Mouse (Mus musculus) liver, embryonic 13.5 days (tissue): ENCODE measurements at regions not wholly inside any gene's neighbourhood (a gene's known extent, or its start where the extent isn't known, plus 50 kb on each side); places are given as distances from the start of the nearest gene placed in this dataset.

Experiments used
- ATAC-seq: fragments of 200-750 bp; cut with Nextera tagmentation; 2 replicates; pipeline ENCODE4 v1.8.0; 2017; ENCODE audit warnings: low read depth, mild to moderate bottlenecking, moderate number of reproducible peaks, moderate library complexity
- DNase-seq: peaks from one replicate; pipeline ENCODE4 v3.0.0; 2022
- H3K27ac ChIP-seq: fragments of 300-500 bp; sonication (generic); 2 replicates; pipeline ENCODE4 v1.5.1; 2015; ENCODE audit warnings: moderate library complexity, mild to moderate bottlenecking, inconsistent platforms
- H3K27me3 ChIP-seq: fragments of 300-500 bp; sonication (generic); 2 replicates; pipeline ENCODE4 v1.6.1; 2015; ENCODE audit warnings: mild to moderate bottlenecking, inconsistent platforms
- H3K36me3 ChIP-seq: fragments of 300-500 bp; sonication (generic); 2 replicates; pipeline ENCODE4 v1.6.1; 2015; ENCODE audit warnings: mild to moderate bottlenecking, inconsistent platforms
- H3K4me1 ChIP-seq: fragments of 300-500 bp; sonication (generic); replicated peaks from 2 replicates; pipeline ENCODE4 v1.6.1; 2015; ENCODE audit warnings: inconsistent platforms
- H3K4me2 ChIP-seq: fragments of 300-500 bp; sonication (generic); 2 replicates; pipeline ENCODE4 v1.6.1; 2015; ENCODE audit warnings: inconsistent platforms, mild to moderate bottlenecking, moderate library complexity
- H3K4me3 ChIP-seq: fragments of 300-500 bp; sonication (generic); replicated peaks from 2 replicates; pipeline ENCODE4 v1.5.1; 2015; ENCODE audit warnings: mild to moderate bottlenecking, inconsistent platforms
- H3K9ac ChIP-seq: fragments of 300-500 bp; sonication (generic); 2 replicates; pipeline ENCODE4 v1.6.1; 2015; ENCODE audit warnings: mild to moderate bottlenecking, inconsistent platforms
- H3K9me3 ChIP-seq: fragments of 300-500 bp; sonication (generic); replicated peaks from 2 replicates; pipeline ENCODE4 v1.6.1; 2016; ENCODE audit warnings: inconsistent platforms
- WGBS: fragments of 180-500 bp; shearing (Covaris S2); methylation state at CpG from one replicate; pipeline ENCODE4 v1.1.7; 2015; ENCODE audit not compliant: insufficient replicate concordance; 5-methylcytosine and 5-hydroxymethylcytosine counted together

DNA sequence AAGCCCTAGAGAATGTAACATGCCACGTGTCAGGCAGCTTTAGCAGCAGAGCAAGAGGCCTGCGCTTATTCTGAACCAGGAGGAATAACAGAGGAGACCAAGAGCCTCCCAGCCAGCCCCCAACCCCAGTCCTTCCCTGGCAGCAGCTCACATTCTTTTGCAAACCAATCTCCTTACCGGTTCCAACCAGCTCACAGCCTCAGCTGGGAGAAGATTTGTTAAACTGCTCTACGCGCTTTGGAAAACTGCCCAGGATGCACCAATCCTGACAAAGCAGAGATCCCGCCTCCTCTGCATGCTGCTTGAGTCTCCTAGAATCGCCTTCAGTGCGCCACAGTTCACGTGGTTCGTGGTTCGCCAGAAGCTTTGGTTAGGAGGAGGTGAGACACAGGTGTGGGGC, 51.8 kb downstream of the Gm9376 start:
- no peak for ATAC-seq

DNA sequence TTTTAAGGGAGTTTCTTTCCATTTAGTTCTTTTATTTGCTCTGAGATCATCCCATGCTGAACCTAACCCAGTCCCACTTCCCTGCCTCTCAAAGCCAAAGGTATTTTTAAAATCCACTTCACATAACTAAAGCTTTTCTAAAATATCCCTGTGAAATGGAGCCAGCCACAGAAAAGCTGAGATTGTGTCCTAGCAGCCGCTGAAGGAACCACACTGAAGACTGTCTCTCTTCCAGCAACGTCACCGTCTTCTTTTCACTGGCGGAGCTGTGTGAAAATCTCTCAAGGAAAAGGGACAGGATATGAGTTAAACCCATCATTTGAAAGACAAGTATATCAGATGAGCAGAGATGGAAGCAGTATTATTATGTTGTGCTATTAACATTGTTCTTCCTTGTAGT, 53.3 kb downstream of the Gm9376 start:
- no peak overlapping the region for H3K4me3 ChIP-seq
- H3K4me1 ChIP-seq, result no peaks in the 10 kb centered on the region
- peaks cover 41% of the 10 kb centered on the region for H3K27me3 ChIP-seq
- DNase-seq (no peak), ATAC-seq (no peak)
- H3K4me2 ChIP-seq, result no peak overlapping the region
- no peaks in the 10 kb centered on the region for H3K36me3 ChIP-seq
- no peak overlapping the region for H3K9ac ChIP-seq
- H3K27ac ChIP-seq, result no peak overlapping the region
- no peaks in the 10 kb centered on the region for H3K9me3 ChIP-seq
- WGBS, result 76% methylated on average over 4 of the region's 4 CpGs

More for the DNA sequence above, 51.8 kb downstream of the Gm9376 start:
- Histone ChIP-seq H3K4me1 (no peaks in the 10 kb centered on the region), H3K36me3 (no peaks in the 10 kb centered on the region), H3K4me2 (no peak overlapping the region), H3K4me3 (no peak overlapping the region), H3K27me3 (peaks cover 36% of the 10 kb centered on the region), H3K9ac (no peak overlapping the region), H3K9me3 (no peaks in the 10 kb centered on the region), H3K27ac (no peak overlapping the region)
- WGBS, result 47% methylated on average over 11 of the region's 11 CpGs
- DNase-seq, result no peak

DNA sequence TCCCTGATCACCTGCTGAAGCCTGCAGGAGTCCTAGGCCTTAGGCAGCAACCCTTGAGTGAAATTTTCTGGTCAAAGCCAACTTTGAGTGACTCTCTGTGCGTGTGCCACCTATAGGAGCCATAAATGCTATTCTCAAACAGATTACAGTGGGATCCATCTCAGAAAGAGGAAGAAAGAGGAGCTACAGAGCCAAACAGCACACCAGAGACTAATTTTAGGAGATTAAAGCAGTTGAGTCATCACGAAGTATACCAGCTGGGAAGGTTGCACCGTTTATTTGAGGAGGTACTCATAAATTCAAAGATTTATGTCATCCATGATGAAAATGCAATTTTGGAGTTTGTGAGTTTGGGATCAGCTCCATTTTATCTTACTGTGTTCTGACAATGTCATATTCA, 54.3 kb downstream of the Gm9376 start:
- Histone ChIP-seq H3K4me1 (no peaks in the 10 kb centered on the region), H3K27me3 (peaks cover 41% of the 10 kb centered on the region), H3K4me3 (no peak overlapping the region), H3K9me3 (no peaks in the 10 kb centered on the region), H3K9ac (no peak overlapping the region), H3K4me2 (no peak overlapping the region), H3K36me3 (no peaks in the 10 kb centered on the region), H3K27ac (no peak overlapping the region)
- ATAC-seq (no peak), DNase-seq (no peak)
- WGBS, result 34% methylated on average over 3 of the region's 3 CpGs

GRCm38 (mm10) chr14:118322003-118322821, 55.5 kb downstream of the Gm9376 start:
- Histone ChIP-seq H3K4me3 (no peak overlapping the region), H3K27me3 (peaks cover 41% of the 10 kb centered on the region), H3K9ac (no peak overlapping the region), H3K4me1 (no peaks in the 10 kb centered on the region), H3K9me3 (no peaks in the 10 kb centered on the region), H3K4me2 (0 out of 2 replicates have a peak overlapping the region, but pooled peaks have one; percentile 17), H3K27ac (no peak overlapping the region), H3K36me3 (no peaks in the 10 kb centered on the region)
- 17% methylated on average over 26 of the region's 26 CpGs for WGBS
- ATAC-seq (no peak), DNase-seq (no peak)

GRCm38 (mm10) chr14:118322865-118323264, 56.1 kb downstream of the Gm9376 start:
- H3K4me1 ChIP-seq, result no peaks in the 10 kb centered on the region
- H3K36me3 ChIP-seq, result no peaks in the 10 kb centered on the region
- ATAC-seq (no peak), DNase-seq (no peak)
- H3K9ac ChIP-seq, result no peak overlapping the region
- no peaks in the 10 kb centered on the region for H3K9me3 ChIP-seq
- 15% methylated on average over 11 of the region's 11 CpGs for WGBS
- peaks cover 41% of the 10 kb centered on the region for H3K27me3 ChIP-seq
- H3K27ac ChIP-seq, result no peak overlapping the region
- no peak overlapping the region for H3K4me3 ChIP-seq
- H3K4me2 ChIP-seq, result 0 out of 2 replicates have a peak overlapping the region, but pooled peaks have one; percentile 17

DNA sequence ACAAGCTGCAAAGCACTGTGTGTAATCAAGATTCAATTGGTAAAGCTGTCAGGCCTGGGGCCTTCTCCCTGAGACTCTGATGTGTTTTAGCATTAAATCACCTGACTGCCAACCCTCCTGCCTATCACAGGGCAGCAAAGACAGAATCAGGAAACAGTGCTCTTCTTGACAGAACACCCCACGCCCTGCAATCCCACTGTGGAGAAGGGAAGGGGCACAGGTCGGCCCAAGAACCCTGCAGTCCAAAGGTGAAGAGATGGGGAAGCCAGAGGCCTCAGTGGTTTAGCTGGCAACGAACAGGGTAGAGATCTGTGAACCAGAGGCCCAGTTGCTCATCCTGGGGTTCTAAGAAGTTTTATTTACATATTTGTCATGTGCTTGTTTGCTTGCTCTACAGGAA, 71.3 kb downstream of the Gm9376 start:
- H3K4me3 ChIP-seq, result no peak overlapping the region
- no peaks in the 10 kb centered on the region for H3K9me3 ChIP-seq
- no peak overlapping the region for H3K27ac ChIP-seq
- no peaks in the 10 kb centered on the region for H3K4me1 ChIP-seq
- H3K4me2 ChIP-seq, result no peak overlapping the region
- no peak for DNase-seq
- no peak for ATAC-seq
- no peak overlapping the region for H3K9ac ChIP-seq
- H3K27me3 ChIP-seq, result no peaks in the 10 kb centered on the region
- 49% methylated on average over 3 of the region's 3 CpGs for WGBS
- no peaks in the 10 kb centered on the region for H3K36me3 ChIP-seq

DNA sequence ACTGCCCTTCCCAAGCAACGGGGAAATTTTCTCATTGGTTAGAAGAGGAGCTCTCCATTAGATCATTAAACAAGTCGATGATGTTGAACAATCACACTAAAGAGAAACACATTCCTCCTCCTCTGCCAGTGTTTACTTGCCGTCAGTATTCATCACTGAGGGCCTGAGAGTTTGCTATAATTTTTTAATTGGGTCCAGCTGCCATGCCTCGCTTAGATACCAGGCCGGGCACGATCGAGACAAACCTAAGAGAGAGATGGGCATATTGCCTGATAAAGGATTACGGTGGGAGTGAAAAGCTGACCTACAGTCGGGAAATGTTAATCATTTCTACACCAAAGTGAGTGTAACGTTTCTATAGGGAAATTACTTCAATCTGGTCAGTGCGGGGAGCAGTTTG, 96.2 kb downstream of the Gm9376 start:
- DNase-seq, result no peak
- Histone ChIP-seq H3K27ac (no peak overlapping the region), H3K4me1 (no peaks in the 10 kb centered on the region), H3K27me3 (no peaks in the 10 kb centered on the region), H3K4me2 (no peak overlapping the region), H3K4me3 (no peak overlapping the region), H3K36me3 (no peaks in the 10 kb centered on the region), H3K9me3 (no peaks in the 10 kb centered on the region), H3K9ac (no peak overlapping the region)
- WGBS, result 69% methylated on average over 11 of the region's 11 CpGs
- no peak for ATAC-seq

DNA sequence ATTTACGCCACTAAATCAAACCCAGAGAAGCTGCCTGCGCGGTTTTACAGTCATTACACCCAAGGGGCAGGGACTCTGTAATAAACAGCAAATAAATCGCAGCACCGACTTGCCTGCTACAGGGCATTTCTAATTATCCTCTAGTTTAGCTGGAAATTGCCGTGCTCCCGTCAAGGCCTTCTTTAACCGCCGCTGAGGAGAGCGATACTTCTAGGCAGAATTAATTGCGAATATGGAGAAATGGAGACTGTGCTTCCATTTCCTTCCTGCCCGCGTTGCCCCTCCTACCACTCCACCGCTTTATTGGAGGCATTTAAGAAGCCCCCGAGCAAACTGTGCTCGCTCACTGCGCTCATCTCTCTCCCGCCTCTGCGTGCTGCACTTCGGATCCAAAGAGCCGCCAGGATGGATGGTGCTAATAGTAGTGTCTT, 96.6 kb downstream of the Gm9376 start:
- no peaks in the 10 kb centered on the region for H3K4me1 ChIP-seq
- H3K4me3 ChIP-seq, result no peak overlapping the region
- ATAC-seq, result no peak
- DNase-seq, result no peak
- WGBS, result 73% methylated on average over 21 of the region's 21 CpGs
- no peak overlapping the region for H3K9ac ChIP-seq
- no peaks in the 10 kb centered on the region for H3K9me3 ChIP-seq
- H3K36me3 ChIP-seq, result no peaks in the 10 kb centered on the region
- H3K4me2 ChIP-seq, result no peak overlapping the region
- H3K27ac ChIP-seq, result no peak overlapping the region
- no peaks in the 10 kb centered on the region for H3K27me3 ChIP-seq

- Histone ChIP-seq H3K4me2 (no peak overlapping the region), H3K27ac (no peak overlapping the region), H3K27me3 (peaks cover 7% of the 10 kb centered on the region), H3K4me3 (no peak overlapping the region), H3K9ac (no peak overlapping the region), H3K9me3 (no peaks in the 10 kb centered on the region), H3K4me1 (no peaks in the 10 kb centered on the region; the same call in 1 of the 2 replicates), H3K36me3 (no peaks in the 10 kb centered on the region)
- ATAC-seq (no peak), DNase-seq (no peak)
- 58% methylated on average over 4 of the region's 4 CpGs for WGBS
These were observed 99.8 kb downstream of the Gm9376 start for GRCm38 (mm10) chr14:118366522-118366921.

- H3K27ac ChIP-seq, result no peak overlapping the region
- H3K4me1 ChIP-seq, result no peaks in the 10 kb centered on the region; the same call in 1 of the 2 replicates
- ATAC-seq (no peak), DNase-seq (no peak)
- peak overlapping the region; percentile 8; the same call in 1 of the 2 replicates for H3K4me2 ChIP-seq
- H3K36me3 ChIP-seq, result no peaks in the 10 kb centered on the region
- H3K9me3 ChIP-seq, result no peaks in the 10 kb centered on the region
- no peak overlapping the region for H3K4me3 ChIP-seq
- 8% methylated on average over 9 of the region's 9 CpGs for WGBS
- H3K9ac ChIP-seq, result no peak overlapping the region
- peaks cover 7% of the 10 kb centered on the region for H3K27me3 ChIP-seq
These were observed 102.1 kb downstream of the Gm9376 start for GRCm38 (mm10) chr14:118368619-118369431.

DNA sequence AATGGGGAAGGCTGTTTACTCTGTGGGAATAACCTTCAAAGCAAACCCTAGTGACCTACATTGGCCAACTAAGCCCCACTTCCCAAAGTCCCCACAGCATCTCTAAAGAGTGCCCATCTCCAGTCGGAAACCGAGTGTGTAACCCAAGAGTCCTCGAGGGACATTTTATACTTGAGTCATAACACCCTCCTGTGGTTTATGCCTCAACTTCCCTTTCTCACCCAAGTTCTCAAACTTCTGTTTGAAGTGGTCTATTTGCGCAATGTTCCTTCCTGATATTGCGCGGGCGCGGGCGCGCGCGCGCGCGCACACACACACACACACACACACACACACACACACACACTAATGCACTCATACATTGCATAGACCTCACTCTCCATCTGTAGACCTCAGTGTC, 104.6 kb downstream of the Gm9376 start:
- H3K4me1 ChIP-seq, result no peaks in the 10 kb centered on the region; the same call in 1 of the 2 replicates
- ATAC-seq (no peak), DNase-seq (no peak)
- H3K36me3 ChIP-seq, result no peaks in the 10 kb centered on the region
- no peak overlapping the region for H3K27ac ChIP-seq
- no peaks in the 10 kb centered on the region for H3K9me3 ChIP-seq
- no peak overlapping the region for H3K4me3 ChIP-seq
- H3K4me2 ChIP-seq, result no peak overlapping the region
- WGBS, result 28% methylated on average over 15 of the region's 15 CpGs
- H3K27me3 ChIP-seq, result peaks cover 7% of the 10 kb centered on the region
- H3K9ac ChIP-seq, result no peak overlapping the region
